Mouse (Mus musculus) embryonic fibroblast, embryonic 13.5 days (primary cell): ENCODE measurements around the gene Clcn2. TPM values are rescaled to one million over a fixed set of nuclear protein-coding genes. Genes with fewer than 3 reads are reported as not detected.

Source experiments
- H3K27ac ChIP-seq: 2 replicates; pipeline ENCODE4 v1.5.1; 2012; ENCODE audit warnings: low read length, control low read depth, inconsistent platforms; ENCODE audit not compliant: insufficient read depth
- H3K4me1 ChIP-seq: 2 replicates; pipeline ENCODE4 v1.6.1; 2011; ENCODE audit warnings: low read length; ENCODE audit not compliant: control insufficient read depth, insufficient read depth
- H3K4me3 ChIP-seq: 2 replicates; pipeline ENCODE4 v1.5.1; 2011; ENCODE audit warnings: mild to moderate bottlenecking, control low read depth, low read length; ENCODE audit not compliant: insufficient read depth
- CTCF ChIP-seq: IDR thresholded peaks from 2 replicates; pipeline ENCODE4 v1.5.1; 2011; ENCODE audit warnings: mild to moderate bottlenecking, control low read depth, low read length, moderate library complexity, borderline replicate concordance; ENCODE audit not compliant: insufficient read depth
- POLR2A ChIP-seq: IDR thresholded peaks from 2 replicates; pipeline ENCODE4 v1.6.1; 2011; ENCODE audit warnings: low read depth, mild to moderate bottlenecking, control low read depth, low read length, moderate library complexity
- polyA plus RNA-seq: library from polyadenylated mRNA; stranded (reverse); fragments of >200 nt; gene quantifications from 2 replicates; pipeline ENCODE4 v1.2.4, GENCODE M21; 2011; ENCODE audit warnings: low read depth; ENCODE audit not compliant: missing spikeins, insufficient read length

The Clcn2 gene
- polyA plus RNA-seq, 1 experiment = 7.0 TPM

- TF ChIP-seq POLR2A (no peak), CTCF (no peak)
- Histone ChIP-seq H3K27ac (no peak overlapping the region), H3K4me1 (no peaks in the 10 kb centered on the region), H3K4me3 (no peak overlapping the region)
Observed at GRCm38 (mm10) chr16:20735651-20736050, 18.1 kb upstream of the Clcn2 start.

GRCm38 (mm10) chr16:20733731-20734730 lies 16.5 kb upstream of the Clcn2 start, which contains the start of gene Thpo:
TSS of gene Thpo (minus strand) at chr16:20734511.
- TF ChIP-seq CTCF = no peak
- no peak for TF ChIP-seq POLR2A
- H3K4me1 ChIP-seq = no peaks in the 10 kb centered on the region
- no peak within 1 kb of the TSS for H3K27ac ChIP-seq
- peak within 1 kb of the TSS; percentile 44 for H3K4me3 ChIP-seq

GRCm38 (mm10) chr16:20732925-20733730 lies 15.6 kb upstream of the Clcn2 start, which contains the start of gene Chrd:
TSS of gene Chrd (plus strand) at chr16:20733127.
- Histone ChIP-seq H3K4me1 (no peaks in the 10 kb centered on the region), H3K4me3 (peak within 1 kb of the TSS; percentile 44), H3K27ac (no peak within 1 kb of the TSS)
- TF ChIP-seq POLR2A (no peak; the same call in 1 of the 2 replicates), CTCF (no peak)

- Histone ChIP-seq H3K4me3 (peak overlapping the region; percentile 44; the same call in 1 of the 2 replicates), H3K4me1 (no peaks in the 10 kb centered on the region), H3K27ac (no peak overlapping the region)
- TF ChIP-seq CTCF = no peak
- no peak; the same call in 1 of the 2 replicates for TF ChIP-seq POLR2A
Observed at GRCm38 (mm10) chr16:20732251-20732924, 14.8 kb upstream of the Clcn2 start.

DNA sequence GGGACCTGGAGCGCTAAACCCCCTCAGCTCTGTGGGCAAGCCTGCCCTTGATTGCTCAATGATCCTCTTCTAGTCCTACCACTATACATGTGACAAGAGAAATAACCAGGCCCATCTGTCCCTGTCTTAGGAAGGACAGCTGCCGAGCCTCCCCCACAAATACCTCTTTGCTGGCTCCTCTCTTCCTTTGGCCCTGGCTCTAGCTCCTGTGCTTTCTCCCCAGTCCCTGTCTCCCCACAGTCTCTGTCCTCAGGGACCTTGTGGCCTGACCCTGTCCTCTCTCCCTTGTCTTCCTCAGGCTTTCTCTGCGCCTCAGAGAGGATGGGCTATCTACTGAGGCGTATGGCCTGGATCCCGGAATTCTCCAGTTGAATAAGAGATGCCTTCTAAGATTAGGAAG lies 14.1 kb upstream of the Clcn2 start:
- H3K4me3 ChIP-seq = no peak overlapping the region
- H3K27ac ChIP-seq = no peak overlapping the region
- no peak for TF ChIP-seq CTCF
- no peak for TF ChIP-seq POLR2A
- H3K4me1 ChIP-seq = peaks cover under 1% of the 10 kb centered on the region

DNA sequence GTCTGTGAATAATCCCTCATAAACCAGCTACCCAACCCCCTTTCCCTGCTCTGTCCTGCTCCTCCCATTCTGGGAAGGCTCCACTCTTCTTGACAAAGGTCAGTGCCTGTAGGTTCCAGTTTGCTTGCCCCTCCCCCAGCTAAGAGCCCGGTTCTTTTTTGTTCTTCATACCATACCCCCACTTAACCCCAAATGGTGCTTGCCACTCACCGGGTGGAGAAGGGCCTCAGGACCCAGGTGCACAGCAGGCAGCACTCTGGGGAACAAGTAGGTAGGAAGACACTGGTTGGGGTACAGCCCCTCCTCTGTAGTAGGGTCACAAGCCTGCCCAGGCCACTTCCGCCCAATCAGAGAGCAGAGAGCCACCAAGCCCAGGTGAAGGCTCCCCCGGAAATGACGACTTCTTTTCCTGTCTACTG lies 12.8 kb upstream of the Clcn2 start:
- TF ChIP-seq POLR2A = no peak
- TF ChIP-seq CTCF = no peak
- H3K27ac ChIP-seq = no peak overlapping the region
- no peak overlapping the region for H3K4me3 ChIP-seq
- peaks cover 4% of the 10 kb centered on the region for H3K4me1 ChIP-seq

DNA sequence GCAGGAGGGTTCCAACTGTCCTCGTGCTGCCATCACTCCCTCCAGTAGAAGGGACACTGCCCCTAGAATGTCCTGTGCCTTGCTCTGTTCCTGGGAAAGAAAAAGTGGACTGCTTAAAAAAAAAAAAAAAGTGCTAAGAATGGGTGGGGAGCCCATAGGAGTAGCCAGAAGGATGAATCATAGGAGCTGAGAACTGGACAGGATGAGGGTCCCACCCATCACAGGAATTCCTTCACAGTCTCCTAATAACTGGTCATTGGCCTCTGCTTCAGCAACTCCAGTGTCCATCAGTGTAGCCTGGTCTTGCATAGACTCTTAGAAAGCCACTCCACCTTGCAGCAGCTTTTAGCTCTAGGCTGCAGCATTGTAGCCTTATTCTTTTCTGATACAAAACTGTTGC lies 8.8 kb upstream of the Clcn2 start:
- Histone ChIP-seq H3K4me1 (peaks cover 4% of the 10 kb centered on the region), H3K4me3 (no peak overlapping the region), H3K27ac (peak overlapping the region; percentile 51; the same call in 1 of the 2 replicates)
- TF ChIP-seq CTCF (no peak), POLR2A (no peak)

GRCm38 (mm10) chr16:20725750-20726149 lies 8.2 kb upstream of the Clcn2 start:
- Histone ChIP-seq H3K4me1 (peaks cover 4% of the 10 kb centered on the region), H3K4me3 (no peak overlapping the region), H3K27ac (peak overlapping the region; percentile 29; the same call in 1 of the 2 replicates)
- TF ChIP-seq POLR2A (no peak), CTCF (no peak)

GRCm38 (mm10) chr16:20725321-20725720 lies 7.8 kb upstream of the Clcn2 start:
- Histone ChIP-seq H3K4me1 (peaks cover 4% of the 10 kb centered on the region), H3K4me3 (no peak overlapping the region), H3K27ac (no peak overlapping the region)
- TF ChIP-seq POLR2A (no peak), CTCF (no peak)

DNA sequence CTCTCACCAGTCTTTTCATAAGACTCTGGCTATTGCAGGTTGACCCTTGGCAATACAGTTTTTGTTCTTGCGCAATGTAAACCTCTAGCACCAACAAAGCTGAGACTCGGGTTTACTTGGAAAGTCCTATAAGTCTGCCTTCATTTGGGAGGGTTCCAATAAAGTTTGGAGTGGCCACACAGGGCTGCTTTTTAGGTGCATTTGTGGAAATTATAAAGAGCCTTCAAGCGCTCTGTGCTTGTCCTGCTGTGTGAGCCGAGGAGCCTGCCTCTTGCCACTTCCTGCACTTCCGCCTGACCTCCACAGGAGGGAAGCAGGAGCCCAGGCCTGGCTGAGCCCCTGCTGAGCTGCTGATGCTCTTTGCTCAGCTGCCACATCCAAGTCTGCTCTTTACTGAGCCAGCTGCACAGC lies 6.8 kb upstream of the Clcn2 start:
- TF ChIP-seq CTCF (peak; percentile 88), POLR2A (no peak)
- Histone ChIP-seq H3K27ac (no peak overlapping the region), H3K4me3 (no peak overlapping the region), H3K4me1 (peaks cover 4% of the 10 kb centered on the region)
